Mouse (Mus musculus): Measurements from ENCODE around the gene Slc12a4. TPM values are rescaled to one million over a fixed set of nuclear protein-coding genes. Genes with fewer than 3 reads are reported as not detected.

Gene Slc12a4
- polyA plus RNA-seq, 1 experiment from 2014 or later, result 38.1 TPM

GRCm38 (mm10) chr8:105900180-105900940 is 65.5 kb downstream of the Slc12a4 start, which contains the start of gene Pskh1:
TSS of gene Pskh1 (plus strand) at chr8:105900441.
- Histone ChIP-seq H3K9me3 (ENCODE audit: control insufficient read depth, low read depth, low read length) (no peaks in the 10 kb centered on the region), H3K36me3 (ENCODE audit: control insufficient read depth, insufficient read depth, low read length) (no peaks in the 10 kb centered on the region; the same call in 1 of the 2 replicates), H3K4me3 (ENCODE audit: low read depth, low read length) (peak within 1 kb of the TSS; percentile 84), H3K4me1 (ENCODE audit: control insufficient read depth, insufficient read depth, low read length) (peaks cover 6% of the 10 kb centered on the region; the same call in 1 of the 2 replicates), H3K9ac (replicated peaks; ENCODE audit: low read depth, low read length) (peak within 1 kb of the TSS; percentile 87), H3K4me2 (replicated peaks; ENCODE audit: low read depth, low read length) (peak within 1 kb of the TSS; percentile 72), H3K27me3 (ENCODE audit: control insufficient read depth, insufficient read depth, low read length) (no peaks in the 10 kb centered on the region), H3K27ac (ENCODE audit: low read length) (peak within 1 kb of the TSS; percentile 87)
- WGBS, result under 1% methylated on average over 68 of the region's 68 CpGs
- peak; percentile 94 for ATAC-seq (ENCODE audit: insufficient number of reproducible peaks, insufficient read depth, low FRiP score, low read depth)

GRCm38 (mm10) chr8:105897801-105898480 is 68.0 kb downstream of the Slc12a4 start:
- no peak overlapping the region for H3K9ac ChIP-seq (replicated peaks; ENCODE audit: low read depth, low read length)
- no peak overlapping the region for H3K4me2 ChIP-seq (replicated peaks; ENCODE audit: low read depth, low read length)
- 79% methylated on average over 9 of the region's 9 CpGs for WGBS
- H3K9me3 ChIP-seq (ENCODE audit: control insufficient read depth, low read depth, low read length), result no peaks in the 10 kb centered on the region
- H3K27ac ChIP-seq (ENCODE audit: low read length), result no peak overlapping the region
- peaks cover 6% of the 10 kb centered on the region; the same call in 1 of the 2 replicates for H3K4me1 ChIP-seq (ENCODE audit: control insufficient read depth, insufficient read depth, low read length)
- ATAC-seq (ENCODE audit: insufficient number of reproducible peaks, insufficient read depth, low FRiP score, low read depth), result no peak
- H3K36me3 ChIP-seq (ENCODE audit: control insufficient read depth, insufficient read depth, low read length), result peaks cover under 1% of the 10 kb centered on the region; the same call in 1 of the 2 replicates
- no peak overlapping the region for H3K4me3 ChIP-seq (ENCODE audit: low read depth, low read length)
- H3K27me3 ChIP-seq (ENCODE audit: control insufficient read depth, insufficient read depth, low read length), result no peaks in the 10 kb centered on the region

Small RNA genes lying within 50 kb of the gene (microRNA-seq; reads per million reads assigned to microRNA genes)
- not detected for gene Mir7074

Other genes with a start within 250 kb of the Slc12a4 start
- gene Gfod2, start 207.4 kb downstream of the Slc12a4 start, polyA plus RNA-seq (2014; fragmentation: Nextera tagmentation; extraction: Ambion mirVana), result 14.4 and 14.5 TPM in 2 replicates
- 15.0 and 18.4 TPM in 2 replicates for gene Ranbp10, start 138.7 kb downstream of the Slc12a4 start, polyA plus RNA-seq (2014; fragmentation: Nextera tagmentation; extraction: Ambion mirVana)
- gene Tsnaxip1, start 138.4 kb downstream of the Slc12a4 start, polyA plus RNA-seq (2014; fragmentation: Nextera tagmentation; extraction: Ambion mirVana), result 0.30 TPM in 1 of 2 replicates, not detected in the other
- gene Cenpt, start 112.8 kb downstream of the Slc12a4 start, polyA plus RNA-seq (2014; fragmentation: Nextera tagmentation; extraction: Ambion mirVana), result 47.2 and 52.3 TPM in 2 replicates
- gene Thap11, start 111.0 kb downstream of the Slc12a4 start, polyA plus RNA-seq (2014; fragmentation: Nextera tagmentation; extraction: Ambion mirVana), result 51.4 and 56.4 TPM in 2 replicates
- gene Nutf2, start 105.5 kb downstream of the Slc12a4 start, polyA plus RNA-seq (2014; fragmentation: Nextera tagmentation; extraction: Ambion mirVana), result 265 and 276 TPM in 2 replicates
- 34.4 and 36.9 TPM in 2 replicates for gene Edc4, start 85.2 kb downstream of the Slc12a4 start, polyA plus RNA-seq (2014; fragmentation: Nextera tagmentation; extraction: Ambion mirVana)
- gene Nrn1l, start 72.5 kb downstream of the Slc12a4 start, polyA plus RNA-seq (2014; fragmentation: Nextera tagmentation; extraction: Ambion mirVana), result 0.60 and 0.90 TPM in 2 replicates
- 30.2 and 30.5 TPM in 2 replicates for gene Pskh1, start 65.7 kb downstream of the Slc12a4 start, polyA plus RNA-seq (2014; fragmentation: Nextera tagmentation; extraction: Ambion mirVana)
- 0.67 and 0.98 TPM in 2 replicates for gene Ctrl, start 32.2 kb downstream of the Slc12a4 start, polyA plus RNA-seq (2014; fragmentation: Nextera tagmentation; extraction: Ambion mirVana)
- gene Psmb10, start 27.7 kb downstream of the Slc12a4 start, polyA plus RNA-seq (2014; fragmentation: Nextera tagmentation; extraction: Ambion mirVana), result 40.0 and 42.6 TPM in 2 replicates
- gene Lcat, start 22.7 kb downstream of the Slc12a4 start, polyA plus RNA-seq (2014; fragmentation: Nextera tagmentation; extraction: Ambion mirVana), result 1.6 and 2.1 TPM in 2 replicates
- gene Dpep3, start 13.3 kb upstream of the Slc12a4 start, polyA plus RNA-seq (2014; fragmentation: Nextera tagmentation; extraction: Ambion mirVana), result not detected in 2 replicates
- gene Dus2, start 25.2 kb upstream of the Slc12a4 start, polyA plus RNA-seq (2014; fragmentation: Nextera tagmentation; extraction: Ambion mirVana), result 22.8 and 23.6 TPM in 2 replicates
- gene Dpep2nb, start 39.9 kb upstream of the Slc12a4 start, polyA plus RNA-seq (2014; fragmentation: Nextera tagmentation; extraction: Ambion mirVana), result 0.29 TPM in 1 of 2 replicates, not detected in the other
- gene Ddx28, start 45.8 kb upstream of the Slc12a4 start, polyA plus RNA-seq (2014; fragmentation: Nextera tagmentation; extraction: Ambion mirVana), result 16.4 and 18.4 TPM in 2 replicates
- gene Nfatc3, start 92.7 kb upstream of the Slc12a4 start, polyA plus RNA-seq (2014; fragmentation: Nextera tagmentation; extraction: Ambion mirVana), result 9.6 and 10.5 TPM in 2 replicates
- 30.0 and 35.4 TPM in 2 replicates for gene Esrp2, start 170.9 kb upstream of the Slc12a4 start, polyA plus RNA-seq (2014; fragmentation: Nextera tagmentation; extraction: Ambion mirVana)
- 3.9 and 4.0 TPM in 2 replicates for gene Pla2g15, start 184.3 kb upstream of the Slc12a4 start, polyA plus RNA-seq (2014; fragmentation: Nextera tagmentation; extraction: Ambion mirVana)
- 60.4 and 65.6 TPM in 2 replicates for gene Slc7a6, start 202.8 kb upstream of the Slc12a4 start, polyA plus RNA-seq (2014; fragmentation: Nextera tagmentation; extraction: Ambion mirVana)
- gene Slc7a6os, start 244.8 kb upstream of the Slc12a4 start, polyA plus RNA-seq (2014; fragmentation: Nextera tagmentation; extraction: Ambion mirVana), result 35.4 and 36.6 TPM in 2 replicates
- gene Prmt7, start 244.8 kb upstream of the Slc12a4 start, polyA plus RNA-seq (2014; fragmentation: Nextera tagmentation; extraction: Ambion mirVana), result 46.2 and 47.2 TPM in 2 replicates